Mouse (Mus musculus): ENCODE measurements around the gene Atxn1.

- TF ChIP-seq HCFC1 (IDR thresholded peaks at IDR 0.05; ENCODE audit: low read depth, low read length) (no peak), CTCF (IDR thresholded peaks at IDR 0.05 in 2 of 3, conservative IDR thresholded peaks at IDR 0.05 in 1 of 3; ENCODE audit: control insufficient read depth in 1 of 3, insufficient read depth in 1 of 3, low read depth in 2 of 3, low read length in 3 of 3, poor library complexity in 1 of 3, severe bottlenecking in 1 of 3) (no peak), EP300 (IDR thresholded peaks at IDR 0.05; ENCODE audit: low read depth in 1 of 2, low read length in 2 of 2) (no peak), GATA1 (IDR thresholded peaks at IDR 0.05; ENCODE audit: low read depth, low read length) (no peak), MAX (IDR thresholded peaks at IDR 0.05; ENCODE audit: low read length) (no peak)
Observed at GRCm38 (mm10) chr13:45851746-45852145, 113.1 kb downstream of the Atxn1 start.
